Mouse (Mus musculus) forebrain, embryonic 11.5 days (tissue): ENCODE data around the gene Hectd3. TPM values are rescaled to one million over a fixed set of nuclear protein-coding genes. Genes with fewer than 3 reads are reported as not detected.

Source experiments
- ATAC-seq: fragments of 200-750 bp; cut with Nextera tagmentation; replicated peaks from 2 replicates; pipeline ENCODE4 v1.8.0; 2017; ENCODE audit warnings: moderate TSS enrichment; ENCODE audit not compliant: low FRiP score
- DNase-seq: peaks from one replicate; pipeline ENCODE4 v3.0.0-alpha.2; 2017; ENCODE audit warnings: low spot score
- H3K27ac ChIP-seq: fragments of 300-500 bp; sonication (generic); 2 replicates; pipeline ENCODE4 v1.5.1; 2014; ENCODE audit warnings: low read depth, low read length
- H3K27me3 ChIP-seq: fragments of 300-500 bp; sonication (generic); 2 replicates; pipeline ENCODE4 v1.6.1; 2014; ENCODE audit warnings: mild to moderate bottlenecking, low read length, mixed read lengths; ENCODE audit not compliant: control insufficient read depth, insufficient read depth
- H3K36me3 ChIP-seq: fragments of 300-500 bp; sonication (generic); 2 replicates; pipeline ENCODE4 v1.6.1; 2014; ENCODE audit warnings: mild to moderate bottlenecking, low read length, moderate library complexity, mixed read lengths; ENCODE audit not compliant: control insufficient read depth, insufficient read depth
- H3K4me1 ChIP-seq: fragments of 300-500 bp; sonication (generic); replicated peaks from 2 replicates; pipeline ENCODE4 v1.6.1; 2014; ENCODE audit warnings: low read length, mixed read lengths; ENCODE audit not compliant: control insufficient read depth, insufficient read depth
- H3K4me2 ChIP-seq: fragments of 300-500 bp; sonication (generic); 2 replicates; pipeline ENCODE4 v1.6.1; 2014; ENCODE audit warnings: low read depth, mild to moderate bottlenecking, low read length, moderate library complexity, mixed read lengths; ENCODE audit not compliant: severe bottlenecking
- H3K4me3 ChIP-seq: fragments of 300-500 bp; sonication (generic); 2 replicates; pipeline ENCODE4 v1.5.1; 2014; ENCODE audit warnings: low read depth, low read length
- H3K9ac ChIP-seq: fragments of 300-500 bp; sonication (generic); 2 replicates; pipeline ENCODE4 v1.6.1; 2014; ENCODE audit warnings: low read length
- H3K9me3 ChIP-seq: fragments of 300-500 bp; sonication (generic); 2 replicates; pipeline ENCODE4 v1.6.1; 2016; ENCODE audit warnings: low read length, mixed read lengths; ENCODE audit not compliant: control insufficient read depth
- WGBS: fragments of 180-500 bp; shearing (Covaris S2); extraction: QIAGEN DNeasy Blood & Tissue Kit; methylation state at CpG from one replicate; pipeline ENCODE4 v1.1.7; 2014; 5-methylcytosine and 5-hydroxymethylcytosine counted together
- polyA plus RNA-seq: library from polyadenylated mRNA; unstranded; fragments of >200 nt; fragmentation: Nextera tagmentation; extraction: Ambion mirVana; gene quantifications from 2 replicates; pipeline ENCODE4 v1.2.1, GENCODE M21; 2014

The Hectd3 gene
- polyA plus RNA-seq, 1 experiment from 2014 or later, result 13.7 TPM

DNA sequence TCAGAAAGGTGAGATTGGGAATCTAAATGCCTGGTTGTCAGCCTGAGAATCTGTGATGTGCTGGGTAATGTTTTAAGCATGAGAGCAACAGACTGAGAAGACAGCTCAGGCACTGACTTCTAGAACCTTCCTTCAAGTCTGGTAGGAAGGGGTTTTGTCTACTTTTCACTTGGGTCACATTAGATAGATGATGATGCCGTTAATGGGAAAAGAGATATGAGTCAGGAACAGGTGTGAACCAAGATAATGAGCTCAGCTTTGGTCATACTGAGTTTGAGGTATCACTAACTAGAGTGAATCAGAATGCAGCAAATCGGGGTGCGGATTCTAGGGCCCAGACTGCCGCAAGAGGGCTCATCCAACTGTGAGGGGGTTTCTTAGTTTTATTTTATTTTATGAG lies 28.4 kb downstream of the Hectd3 start:
- Histone ChIP-seq H3K27me3 (no peaks in the 10 kb centered on the region), H3K4me2 (no peak overlapping the region), H3K36me3 (no peaks in the 10 kb centered on the region; the same call in 1 of the 2 replicates), H3K9ac (no peak overlapping the region), H3K4me3 (no peak overlapping the region), H3K9me3 (no peaks in the 10 kb centered on the region), H3K4me1 (peaks cover 3% of the 10 kb centered on the region), H3K27ac (no peak overlapping the region)
- DNase-seq, result no peak
- no peak for ATAC-seq
- 99% methylated on average over 4 of the region's 4 CpGs for WGBS

GRCm38 (mm10) chr4:117031105-117031504 lies 36.0 kb downstream of the Hectd3 start:
- WGBS, result 89% methylated on average over 1 of the region's 1 CpGs
- Histone ChIP-seq H3K9me3 (no peaks in the 10 kb centered on the region), H3K27me3 (no peaks in the 10 kb centered on the region), H3K4me2 (no peak overlapping the region), H3K4me3 (no peak overlapping the region), H3K27ac (no peak overlapping the region), H3K4me1 (no peaks in the 10 kb centered on the region), H3K36me3 (no peaks in the 10 kb centered on the region), H3K9ac (no peak overlapping the region)
- no peak for ATAC-seq
- DNase-seq, result no peak

- ATAC-seq, result no peak
- no peaks in the 10 kb centered on the region for H3K9me3 ChIP-seq
- no peak overlapping the region for H3K4me2 ChIP-seq
- H3K27ac ChIP-seq, result peak overlapping the region; percentile 41; the same call in 1 of the 2 replicates
- no peaks in the 10 kb centered on the region for H3K36me3 ChIP-seq
- H3K9ac ChIP-seq, result no peak overlapping the region
- DNase-seq, result no peak
- H3K4me1 ChIP-seq, result no peaks in the 10 kb centered on the region; the same call in 1 of the 2 replicates
- 63% methylated on average over 9 of the region's 9 CpGs for WGBS
- H3K4me3 ChIP-seq, result no peak overlapping the region
- H3K27me3 ChIP-seq, result no peaks in the 10 kb centered on the region
Observed at GRCm38 (mm10) chr4:117039925-117040687, 45.0 kb downstream of the Hectd3 start.

DNA sequence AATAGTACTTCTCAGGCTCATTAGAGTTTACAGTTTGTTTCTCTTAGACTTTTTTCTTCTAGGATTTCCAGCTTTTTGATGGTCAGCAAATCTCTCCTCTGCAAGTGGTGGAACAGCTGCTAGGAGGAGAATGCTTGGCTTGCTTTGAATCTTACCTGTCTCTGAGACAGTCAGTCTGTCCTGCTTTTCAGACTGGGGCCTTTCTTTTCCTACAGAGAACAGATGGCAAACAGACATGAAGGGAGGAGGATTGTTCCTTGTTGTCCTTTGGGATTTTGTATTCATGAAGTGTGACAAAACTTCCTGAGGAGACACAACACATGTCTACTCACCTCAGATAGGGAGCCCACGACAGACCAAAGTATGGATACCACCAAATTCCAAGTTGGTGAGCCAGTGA lies 45.7 kb downstream of the Hectd3 start:
- 65% methylated on average over 1 of the region's 1 CpGs for WGBS
- no peak overlapping the region for H3K4me3 ChIP-seq
- ATAC-seq, result no peak
- no peaks in the 10 kb centered on the region for H3K9me3 ChIP-seq
- H3K4me2 ChIP-seq, result no peak overlapping the region
- DNase-seq, result no peak
- H3K36me3 ChIP-seq, result no peaks in the 10 kb centered on the region
- no peaks in the 10 kb centered on the region; the same call in 1 of the 2 replicates for H3K4me1 ChIP-seq
- H3K27me3 ChIP-seq, result no peaks in the 10 kb centered on the region
- peak overlapping the region; percentile 41; the same call in 1 of the 2 replicates for H3K27ac ChIP-seq
- H3K9ac ChIP-seq, result no peak overlapping the region

- Histone ChIP-seq H3K9ac (no peak overlapping the region), H3K27ac (peak overlapping the region; percentile 39; the same call in 1 of the 2 replicates), H3K4me1 (no peaks in the 10 kb centered on the region; the same call in 1 of the 2 replicates), H3K27me3 (no peaks in the 10 kb centered on the region), H3K4me2 (no peak overlapping the region), H3K9me3 (no peaks in the 10 kb centered on the region), H3K4me3 (no peak overlapping the region), H3K36me3 (no peaks in the 10 kb centered on the region)
- ATAC-seq (no peak), DNase-seq (no peak)
- 67% methylated on average over 4 of the region's 4 CpGs for WGBS
Observed at GRCm38 (mm10) chr4:117041283-117041721, 46.2 kb downstream of the Hectd3 start.

DNA sequence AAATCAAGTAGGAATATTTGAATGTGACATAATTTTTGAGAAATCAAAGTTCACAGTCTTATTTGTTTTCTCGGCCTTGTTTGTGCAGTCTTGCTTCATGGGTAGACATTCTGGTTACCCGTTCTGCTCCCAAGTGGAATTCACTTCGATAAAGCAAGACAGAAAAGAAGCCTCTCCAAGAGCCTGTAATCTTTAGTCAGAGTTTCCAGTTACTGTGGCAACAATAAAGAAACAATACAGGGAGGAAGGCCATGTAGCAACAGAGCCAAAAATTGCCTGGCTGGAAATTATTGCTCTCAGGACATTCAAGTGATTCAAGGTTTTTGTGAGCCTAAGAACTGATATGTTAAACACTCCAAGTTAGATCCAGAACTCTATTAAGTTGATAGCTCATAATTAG lies 53.7 kb downstream of the Hectd3 start:
- Histone ChIP-seq H3K9ac (no peak overlapping the region), H3K27ac (no peak overlapping the region), H3K27me3 (no peaks in the 10 kb centered on the region), H3K4me1 (no peaks in the 10 kb centered on the region), H3K36me3 (no peaks in the 10 kb centered on the region), H3K9me3 (no peaks in the 10 kb centered on the region), H3K4me2 (no peak overlapping the region), H3K4me3 (no peak overlapping the region)
- DNase-seq (no peak), ATAC-seq (no peak)
- 90% methylated on average over 3 of the region's 3 CpGs for WGBS

GRCm38 (mm10) chr4:117049485-117049884 lies 54.4 kb downstream of the Hectd3 start:
- no peaks in the 10 kb centered on the region for H3K36me3 ChIP-seq

GRCm38 (mm10) chr4:117052626-117053025 lies 57.5 kb downstream of the Hectd3 start:
- H3K27ac ChIP-seq, result no peak overlapping the region
- no peaks in the 10 kb centered on the region for H3K4me1 ChIP-seq
- DNase-seq (no peak), ATAC-seq (no peak)
- H3K9ac ChIP-seq, result no peak overlapping the region
- WGBS, result 84% methylated on average over 4 of the region's 4 CpGs
- no peaks in the 10 kb centered on the region for H3K36me3 ChIP-seq
- H3K4me3 ChIP-seq, result no peak overlapping the region
- H3K4me2 ChIP-seq, result no peak overlapping the region
- H3K27me3 ChIP-seq, result no peaks in the 10 kb centered on the region
- H3K9me3 ChIP-seq, result no peaks in the 10 kb centered on the region

More at GRCm38 (mm10) chr4:117049485-117049884, 54.4 kb downstream of the Hectd3 start:
- Histone ChIP-seq H3K9ac (no peak overlapping the region), H3K4me2 (no peak overlapping the region), H3K4me3 (no peak overlapping the region), H3K9me3 (no peaks in the 10 kb centered on the region), H3K27me3 (no peaks in the 10 kb centered on the region), H3K27ac (no peak overlapping the region), H3K4me1 (no peaks in the 10 kb centered on the region)
- DNase-seq (no peak), ATAC-seq (no peak)
- WGBS, result 93% methylated on average over 1 of the region's 1 CpGs

- no peaks in the 10 kb centered on the region for H3K36me3 ChIP-seq
- no peaks in the 10 kb centered on the region for H3K27me3 ChIP-seq
- no peak for ATAC-seq
- no peak for DNase-seq
- H3K9ac ChIP-seq, result no peak overlapping the region
- no peaks in the 10 kb centered on the region for H3K9me3 ChIP-seq
- no peak overlapping the region for H3K27ac ChIP-seq
- no peaks in the 10 kb centered on the region for H3K4me1 ChIP-seq
- WGBS, result 84% methylated on average over 4 of the region's 4 CpGs
- no peak overlapping the region for H3K4me3 ChIP-seq
- no peak overlapping the region for H3K4me2 ChIP-seq
Observed at GRCm38 (mm10) chr4:117053956-117054355, 58.8 kb downstream of the Hectd3 start.
